Mouse (Mus musculus) lung, postnatal 25 days (tissue): ENCODE data around the gene Runx3.

Experiments
- DNase-seq: peaks from one replicate; pipeline ENCODE4 v3.0.0; 2022; ENCODE audit warnings: low spot score

The Runx3 gene

DNA sequence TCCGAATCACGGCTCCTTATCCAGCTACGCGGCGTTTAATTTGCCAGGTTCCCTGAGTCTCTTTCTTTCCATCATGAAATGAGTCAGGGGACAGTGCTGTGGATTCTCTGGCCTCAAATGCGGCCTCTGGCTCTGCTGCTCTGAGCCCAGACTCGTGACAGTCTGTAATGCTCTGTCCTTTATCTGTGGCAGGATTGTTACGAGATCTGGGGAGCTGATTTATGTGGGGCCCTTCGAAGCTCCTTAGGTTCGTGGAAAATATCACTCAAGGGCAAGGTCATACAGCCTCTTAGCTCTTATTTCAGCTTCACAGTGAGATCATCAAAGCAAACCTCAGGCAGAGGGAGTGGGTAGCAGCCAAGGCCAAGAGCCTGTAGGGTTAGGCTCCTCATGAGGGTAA, 6.2 kb upstream of the Runx3 start:
- DNase-seq: no peak

DNA sequence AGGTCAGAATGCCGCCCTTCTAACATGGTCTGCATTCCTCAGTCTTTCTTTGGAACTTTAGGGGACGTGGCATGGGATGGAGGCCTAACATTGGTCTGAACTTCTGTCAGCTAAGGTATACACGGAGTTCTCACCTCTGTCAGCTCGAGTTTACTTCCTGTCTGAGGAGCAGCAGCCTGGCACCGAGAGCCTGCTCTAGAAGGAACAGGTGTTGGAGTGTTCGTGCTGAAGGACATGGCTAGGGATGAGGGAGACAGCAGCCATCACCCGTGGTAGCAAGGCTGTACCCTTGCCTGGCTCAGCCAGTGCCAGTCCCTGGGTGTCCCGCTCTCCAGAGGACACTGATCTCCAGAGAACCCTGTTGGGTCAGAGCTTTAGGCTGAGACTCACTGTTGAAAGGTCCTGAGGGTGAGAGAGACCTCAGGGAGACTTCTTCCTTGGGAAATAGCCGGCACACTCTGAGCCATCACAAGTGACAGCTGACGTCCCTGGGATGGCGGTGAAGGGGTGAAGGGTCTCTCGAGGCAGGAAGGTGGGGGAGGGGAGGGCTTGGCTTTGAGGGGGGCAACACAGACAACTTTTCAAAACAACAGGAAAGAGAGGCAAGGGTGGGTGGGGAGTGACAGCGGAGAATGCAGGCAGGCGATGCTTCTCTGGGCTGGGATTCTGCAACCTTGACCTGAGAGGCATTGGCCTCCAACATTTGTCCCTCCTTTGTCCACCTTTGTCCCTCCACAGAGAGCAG, 4.9 kb upstream of the Runx3 start:
- no peak for DNase-seq

DNA sequence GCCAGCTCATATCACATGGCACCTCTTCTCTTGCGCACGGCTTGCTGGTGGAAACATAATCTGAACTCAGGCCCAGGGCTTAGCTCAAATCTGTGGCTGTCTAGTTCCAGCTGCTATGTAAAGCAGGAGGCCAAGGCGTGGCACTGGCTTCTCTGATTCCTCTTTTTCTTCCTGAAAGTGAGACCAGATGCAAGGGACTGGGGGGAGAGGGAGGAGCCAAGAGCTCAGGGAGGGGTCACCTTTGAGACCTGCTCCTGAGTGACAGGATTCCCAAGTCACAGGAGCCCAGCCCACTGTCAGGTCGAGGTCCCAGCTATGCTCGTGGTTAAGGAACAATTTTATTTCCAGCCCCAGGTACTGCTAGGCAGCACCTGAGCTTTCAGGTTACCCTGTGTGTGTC, 4.1 kb upstream of the Runx3 start:
- no peak for DNase-seq

DNA sequence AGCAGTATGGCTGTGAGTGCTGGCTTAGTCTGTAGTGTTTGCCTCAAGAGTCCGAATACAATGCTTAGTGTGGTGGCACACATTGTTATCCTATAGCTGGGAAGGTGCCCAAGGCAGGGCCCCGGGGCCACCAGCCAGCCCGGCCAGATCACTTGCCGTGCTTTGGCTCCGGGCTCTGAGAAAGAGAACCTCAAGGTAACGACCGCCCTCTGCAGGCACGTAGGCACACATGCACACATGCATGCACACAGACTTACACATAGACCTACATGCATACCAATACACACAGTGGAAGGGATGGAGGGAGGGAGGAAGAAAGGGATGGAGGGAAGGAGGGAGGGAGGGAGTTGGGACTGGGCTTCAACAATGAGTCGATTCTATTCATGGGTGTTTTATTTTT, 2.6 kb upstream of the Runx3 start:
- no peak for DNase-seq

DNA sequence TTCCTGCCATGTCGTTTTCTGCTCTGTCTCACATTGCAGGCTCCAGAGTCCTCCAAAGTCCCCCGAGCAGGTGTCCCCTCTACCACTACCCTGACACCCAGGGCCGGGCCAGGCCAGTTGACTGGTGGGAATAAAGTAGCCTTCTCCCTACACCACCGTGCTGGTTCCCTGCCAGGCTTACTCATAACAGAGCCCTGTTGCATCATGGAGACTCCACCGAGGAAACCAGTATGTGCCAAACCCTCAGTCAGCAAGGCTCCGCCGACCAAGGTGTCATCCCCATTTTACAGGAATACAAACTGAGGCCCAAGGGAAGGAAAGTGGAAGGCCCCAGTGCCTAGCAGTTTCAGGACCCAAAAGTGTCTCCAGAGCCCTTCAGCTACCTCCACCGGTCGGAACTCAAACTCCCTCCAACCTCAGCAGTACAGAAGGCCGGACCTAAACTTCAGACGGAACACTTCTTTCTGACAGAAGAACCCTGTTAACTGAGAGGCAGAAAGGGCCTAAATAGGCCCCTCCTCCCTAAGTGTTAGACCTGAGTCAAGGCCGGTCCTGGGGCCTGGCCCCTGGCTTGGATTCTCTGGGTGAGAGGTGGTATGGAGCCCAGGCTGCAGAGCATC, 1.5 kb upstream of the Runx3 start:
- DNase-seq: no peak

- no peak for DNase-seq
Measured at GRCm38 (mm10) chr4:135123721-135124120, 3.3 kb downstream of the Runx3 start.

- DNase-seq: no peak
Measured at GRCm38 (mm10) chr4:135124732-135125131, 4.3 kb downstream of the Runx3 start.

DNA sequence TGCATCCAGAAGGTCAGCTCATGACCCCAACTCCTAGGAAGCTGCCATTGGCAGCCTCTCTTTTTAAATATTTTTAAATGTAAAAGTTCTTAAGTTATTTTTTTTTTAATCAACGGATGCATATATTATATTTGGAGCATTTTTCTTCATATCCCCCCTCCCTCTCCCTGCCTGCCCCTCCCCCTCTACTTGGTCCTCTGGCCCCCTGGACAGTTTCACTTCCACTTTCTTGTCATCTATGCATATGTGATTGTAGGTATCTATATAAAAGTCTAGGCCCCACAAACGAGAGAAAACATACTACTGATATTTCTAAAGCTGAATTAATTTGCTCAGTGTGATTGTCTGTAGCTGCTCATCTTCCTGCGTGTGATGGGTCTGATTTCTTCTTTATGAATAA, 4.7 kb downstream of the Runx3 start:
- DNase-seq: no peak

GRCm38 (mm10) chr4:135126385-135126784, 5.9 kb downstream of the Runx3 start:
- DNase-seq: no peak

DNA sequence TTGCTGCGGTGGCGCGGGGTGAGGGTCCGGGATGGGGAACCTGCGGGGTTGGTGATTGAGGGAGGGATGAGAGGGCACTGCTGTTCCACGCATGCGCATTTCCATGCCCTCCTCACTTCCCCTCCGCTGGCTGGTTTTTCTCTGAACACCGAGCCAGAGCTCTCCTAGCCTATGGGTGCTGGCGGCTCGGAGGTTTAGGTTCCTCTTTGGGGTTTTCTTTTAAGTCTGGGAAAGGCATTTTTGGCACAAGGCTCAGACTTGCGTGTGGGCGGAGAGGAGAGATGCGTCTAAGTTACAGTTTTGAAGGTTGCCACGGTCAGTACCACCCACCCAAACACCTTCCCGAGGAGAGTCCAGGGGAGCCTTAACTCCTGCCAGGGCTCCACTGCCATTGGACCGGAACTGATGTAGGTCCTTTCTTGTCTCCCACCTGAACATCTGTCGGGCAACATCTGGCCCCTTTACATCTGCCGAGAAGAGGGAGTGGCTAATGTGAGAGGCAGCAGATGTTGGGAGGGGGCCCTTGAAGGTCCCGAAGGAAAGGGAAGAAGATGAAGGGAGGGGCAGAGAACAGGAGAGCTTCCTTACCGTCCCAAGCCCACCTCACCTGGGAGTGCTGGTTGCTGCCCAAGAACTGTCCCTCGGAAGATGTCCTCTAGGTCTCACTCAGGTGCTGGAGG, 8.5 kb downstream of the Runx3 start:
- DNase-seq: peak; percentile 21

DNA sequence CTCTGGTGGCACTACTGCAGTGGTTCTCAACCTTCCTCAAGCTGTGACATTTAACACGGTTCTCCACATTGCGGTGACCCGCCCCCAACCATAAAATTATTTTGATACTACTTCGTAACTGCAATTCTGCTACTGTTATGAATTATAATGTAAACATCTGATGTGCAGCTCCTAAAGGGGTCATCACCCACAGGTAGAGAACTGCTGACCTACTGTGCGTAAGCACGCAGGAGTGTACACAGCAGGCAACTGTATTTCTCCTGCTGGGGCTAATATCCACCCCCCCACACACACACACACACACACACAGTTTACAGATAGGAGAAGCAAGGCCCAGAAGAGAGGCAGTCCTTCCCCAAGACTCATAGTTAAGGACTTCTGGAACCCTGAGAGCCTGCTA, 9.7 kb downstream of the Runx3 start:
- DNase-seq: no peak

GRCm38 (mm10) chr4:135131145-135131544, 10.7 kb downstream of the Runx3 start:
- DNase-seq: no peak

GRCm38 (mm10) chr4:135132797-135133196, 12.3 kb downstream of the Runx3 start:
- DNase-seq: no peak

DNA sequence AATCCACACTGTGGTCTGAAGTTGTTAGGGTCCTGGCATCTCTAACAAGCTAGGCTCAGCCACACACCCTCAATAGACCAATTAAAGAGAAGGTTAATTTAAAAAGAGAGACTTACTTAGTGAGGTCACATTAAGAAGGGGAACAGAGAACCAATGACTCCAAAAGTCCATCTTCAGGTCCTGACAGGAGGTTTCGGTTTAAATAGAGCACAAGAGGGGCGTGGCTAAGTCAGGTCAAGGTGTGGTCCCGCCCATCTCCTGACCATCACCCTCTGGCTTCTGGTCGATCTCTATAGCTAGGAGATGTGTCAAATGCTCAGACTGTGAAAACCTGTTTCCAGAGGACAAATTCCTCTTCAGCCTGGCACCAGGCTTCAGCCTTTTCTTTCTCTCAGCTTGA, 13.3 kb downstream of the Runx3 start:
- DNase-seq: no peak

DNA sequence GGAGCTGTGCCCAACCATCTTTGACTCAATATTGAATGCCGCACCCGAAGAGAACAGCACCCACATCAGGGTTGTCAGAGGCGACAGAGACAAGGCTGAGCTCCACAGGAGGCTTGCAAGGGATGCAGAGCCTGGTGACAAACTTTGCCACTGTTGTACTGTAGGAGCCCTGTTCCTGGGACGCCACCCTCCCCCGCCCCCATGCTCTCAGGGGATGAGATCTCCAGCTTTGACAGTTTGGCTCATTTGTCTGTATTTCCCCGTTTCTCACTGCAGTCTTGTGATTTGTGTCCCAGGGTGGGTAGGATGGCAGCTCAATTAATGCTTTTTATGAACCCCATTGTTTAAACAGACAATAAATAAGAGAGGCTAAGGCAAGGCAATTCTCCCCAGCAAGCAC, 14.9 kb downstream of the Runx3 start:
- DNase-seq: no peak

GRCm38 (mm10) chr4:135136202-135136601, 15.8 kb downstream of the Runx3 start:
- no peak for DNase-seq

DNA sequence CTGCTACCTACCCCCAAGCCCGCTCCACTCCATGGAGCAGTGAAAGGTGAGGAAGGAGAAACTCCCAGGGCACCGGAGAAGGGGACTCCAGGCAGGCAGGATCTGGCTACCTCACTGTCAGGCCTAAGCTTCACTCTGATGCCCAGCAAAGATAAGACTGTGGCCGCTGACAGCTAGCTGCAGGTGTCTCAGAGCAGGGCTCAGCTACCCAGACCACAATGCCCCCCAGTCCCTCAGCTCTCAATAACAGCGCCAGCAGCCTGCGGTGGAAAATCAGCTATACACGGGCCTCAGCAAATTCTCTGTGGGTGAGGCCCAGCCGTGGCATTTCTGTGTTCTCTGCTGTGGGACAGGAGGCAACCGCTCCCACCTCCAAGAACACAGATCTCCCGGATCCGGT, 16.2 kb downstream of the Runx3 start:
- DNase-seq: no peak

DNA sequence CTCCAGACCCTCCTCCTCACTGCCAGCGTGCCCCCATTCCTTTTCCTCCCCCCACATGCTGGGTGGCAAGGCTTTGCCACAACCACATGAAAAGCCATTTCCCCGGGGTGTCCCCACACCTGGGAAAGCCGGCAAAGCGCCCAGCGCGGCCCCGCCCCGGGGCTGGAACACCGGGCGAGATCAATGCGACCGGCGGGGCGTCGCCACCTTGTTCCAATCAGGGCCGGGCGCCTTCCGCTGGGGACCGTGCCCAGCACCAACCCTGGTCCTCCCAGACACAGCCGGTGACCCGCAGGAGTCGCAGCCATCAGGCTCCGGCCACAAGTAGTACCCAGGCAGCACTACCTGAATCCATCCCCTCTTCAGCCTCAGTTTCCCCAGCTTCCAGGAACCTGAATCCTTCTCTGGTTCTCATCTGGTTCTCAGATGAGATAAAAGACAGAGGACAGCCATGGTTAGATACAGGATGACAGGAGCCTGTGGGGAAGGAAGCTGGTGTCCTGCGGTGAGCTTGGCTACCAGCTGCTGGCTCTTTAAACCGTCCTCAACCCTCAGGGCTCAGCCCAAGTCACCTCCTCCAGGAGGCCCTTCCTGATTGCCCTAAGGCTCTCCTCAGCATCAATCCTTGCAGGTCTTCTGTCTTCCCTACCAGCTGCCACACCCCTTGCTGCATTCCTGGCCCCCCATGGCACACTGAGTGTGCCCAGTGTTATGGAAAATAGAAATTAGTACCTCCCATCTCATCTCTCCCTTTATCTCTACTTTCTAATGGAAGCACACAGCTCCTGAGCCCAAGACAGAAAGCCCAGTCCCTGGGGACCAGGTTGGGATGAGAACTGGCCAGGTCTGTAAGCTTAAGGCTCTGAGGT, 20.4 kb downstream of the Runx3 start:
- no peak for DNase-seq

GRCm38 (mm10) chr4:135141720-135142119, 21.3 kb downstream of the Runx3 start:
- DNase-seq: no peak

DNA sequence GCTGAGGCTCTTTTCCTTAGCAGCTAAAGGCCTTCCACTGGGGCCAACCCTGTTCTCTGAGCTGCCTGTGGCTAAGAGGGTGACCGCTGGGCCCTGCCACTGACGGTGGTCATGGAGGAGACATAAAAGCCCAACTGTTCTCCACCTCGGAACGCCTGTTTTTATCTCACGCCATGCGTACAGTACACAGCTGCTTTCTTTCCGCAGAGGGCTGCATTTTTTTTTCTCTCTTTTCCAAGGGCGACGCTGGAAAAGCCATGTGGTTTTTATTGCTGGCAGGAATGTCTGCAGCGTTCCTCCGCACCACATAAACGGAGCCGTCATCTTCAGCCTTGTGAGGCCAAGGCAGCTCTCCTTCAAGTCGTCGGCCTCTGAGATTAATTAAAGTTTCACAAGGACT, 26.3 kb downstream of the Runx3 start:
- no peak for DNase-seq

DNA sequence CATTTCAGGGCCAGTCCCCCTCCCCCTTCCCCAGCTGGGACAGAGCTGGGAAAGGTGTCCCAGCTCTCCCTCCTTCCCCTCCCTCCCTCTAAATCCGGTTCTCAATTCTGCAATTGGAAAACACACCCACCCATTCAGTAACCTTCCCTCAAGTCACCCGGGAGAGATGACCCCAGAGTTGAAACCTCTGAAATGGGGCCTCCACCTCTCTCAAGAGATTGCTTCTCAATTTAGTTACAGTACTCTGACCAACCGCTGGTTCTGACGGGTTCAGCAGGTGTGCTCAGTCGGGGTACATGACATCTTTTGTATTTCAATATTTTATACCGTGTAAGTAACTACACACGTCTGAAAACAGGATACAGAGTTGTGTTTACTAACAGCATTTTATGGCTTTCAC, 28.2 kb downstream of the Runx3 start:
- DNase-seq: no peak

- peak; percentile 72 for DNase-seq
Measured at GRCm38 (mm10) chr4:135150031-135150801, 29.8 kb downstream of the Runx3 start.
